Mouse (Mus musculus) gastrocnemius, postnatal 25 days (tissue): ENCODE data around the gene Asb6. TPM values are rescaled to one million over a fixed set of nuclear protein-coding genes. Genes with fewer than 3 reads are reported as not detected.
A peak's percentile ranks its signal among the peaks of the same experiment; 100 is the strongest.

ENCODE experiments used
- DNase-seq: peaks from one replicate; pipeline ENCODE4 v3.0.0; 2022
- total RNA-seq, 2 experiments: library from RNA; stranded (reverse); gene quantifications; 1 replicate in 1 of 2; 2 replicates in 1 of 2; pipeline ENCODE4 v1.2.3; 2021

Gene Asb6
- total RNA-seq, 2 experiments from 2014 or later, result 5.4 to 5.5 TPM

DNA sequence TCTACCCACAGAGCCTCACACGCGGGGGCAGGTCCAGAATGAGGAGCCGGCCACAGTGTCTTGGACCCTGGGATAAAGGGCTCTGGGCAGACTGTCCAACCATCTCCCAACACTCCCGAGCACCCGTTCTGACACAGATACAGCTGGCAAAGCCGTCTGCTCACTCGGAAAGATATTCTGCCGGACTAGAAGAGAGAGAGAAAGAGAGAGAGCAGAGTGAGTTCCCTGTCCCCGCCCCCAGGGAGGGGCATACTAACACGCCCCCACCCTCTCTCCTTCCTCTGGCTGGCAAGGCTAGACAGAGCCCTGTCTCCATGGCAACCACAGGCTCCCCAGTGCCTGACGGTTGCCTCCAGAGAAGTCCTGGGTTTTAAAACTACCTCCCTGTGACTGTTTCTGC is 33.8 kb downstream of the Asb6 start:
- DNase-seq, result peak; percentile 75

DNA sequence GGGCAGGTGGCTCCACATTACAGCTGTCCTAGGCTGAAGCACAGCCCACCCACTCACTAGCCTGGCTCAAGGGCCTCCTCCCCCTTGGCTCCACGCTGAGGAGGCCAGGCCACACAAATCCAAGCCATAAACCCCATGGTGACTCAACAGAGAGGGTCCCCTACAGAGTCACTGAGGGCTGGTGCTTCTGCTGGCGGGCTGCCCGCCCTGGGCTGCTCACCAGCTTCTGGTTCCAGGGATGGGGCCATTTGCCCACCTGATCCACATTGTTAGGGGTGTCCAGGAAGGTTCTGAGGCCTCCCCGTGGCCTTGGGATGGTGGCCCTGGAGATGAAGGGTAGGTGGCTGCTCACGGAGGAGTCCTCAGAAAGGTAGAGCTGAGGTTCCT is 34.3 kb downstream of the Asb6 start:
- no peak for DNase-seq

DNA sequence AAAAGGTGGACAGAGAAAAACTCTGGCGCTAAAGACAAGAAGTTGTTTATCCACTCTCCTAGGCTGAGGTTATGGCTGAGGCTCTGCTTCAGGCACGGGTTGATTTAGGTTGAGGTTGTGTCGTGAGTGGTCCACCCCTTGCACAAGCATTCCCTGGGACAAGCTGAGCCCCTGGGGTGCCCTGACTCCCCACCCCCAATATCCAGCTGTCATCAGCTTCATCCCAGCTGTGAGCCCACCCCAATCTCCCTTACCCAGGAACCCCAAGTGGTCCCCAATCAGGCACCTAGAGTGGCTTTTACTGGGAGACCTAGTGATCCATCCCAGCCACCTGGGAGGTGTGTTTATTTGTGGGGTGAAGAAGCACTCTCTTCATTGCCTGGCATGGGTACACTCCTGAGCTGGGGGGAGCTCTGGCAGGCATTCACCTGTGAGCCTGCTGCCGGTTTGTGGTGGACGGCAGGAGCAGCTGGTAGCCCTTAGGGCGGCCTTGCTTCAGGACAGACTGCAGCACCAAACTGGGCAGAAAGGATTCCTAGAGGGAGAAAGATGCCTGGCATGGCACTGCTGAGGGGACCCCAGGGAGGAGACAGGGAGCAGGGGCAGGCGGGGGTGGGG is 34.8 kb downstream of the Asb6 start:
- no peak for DNase-seq

DNA sequence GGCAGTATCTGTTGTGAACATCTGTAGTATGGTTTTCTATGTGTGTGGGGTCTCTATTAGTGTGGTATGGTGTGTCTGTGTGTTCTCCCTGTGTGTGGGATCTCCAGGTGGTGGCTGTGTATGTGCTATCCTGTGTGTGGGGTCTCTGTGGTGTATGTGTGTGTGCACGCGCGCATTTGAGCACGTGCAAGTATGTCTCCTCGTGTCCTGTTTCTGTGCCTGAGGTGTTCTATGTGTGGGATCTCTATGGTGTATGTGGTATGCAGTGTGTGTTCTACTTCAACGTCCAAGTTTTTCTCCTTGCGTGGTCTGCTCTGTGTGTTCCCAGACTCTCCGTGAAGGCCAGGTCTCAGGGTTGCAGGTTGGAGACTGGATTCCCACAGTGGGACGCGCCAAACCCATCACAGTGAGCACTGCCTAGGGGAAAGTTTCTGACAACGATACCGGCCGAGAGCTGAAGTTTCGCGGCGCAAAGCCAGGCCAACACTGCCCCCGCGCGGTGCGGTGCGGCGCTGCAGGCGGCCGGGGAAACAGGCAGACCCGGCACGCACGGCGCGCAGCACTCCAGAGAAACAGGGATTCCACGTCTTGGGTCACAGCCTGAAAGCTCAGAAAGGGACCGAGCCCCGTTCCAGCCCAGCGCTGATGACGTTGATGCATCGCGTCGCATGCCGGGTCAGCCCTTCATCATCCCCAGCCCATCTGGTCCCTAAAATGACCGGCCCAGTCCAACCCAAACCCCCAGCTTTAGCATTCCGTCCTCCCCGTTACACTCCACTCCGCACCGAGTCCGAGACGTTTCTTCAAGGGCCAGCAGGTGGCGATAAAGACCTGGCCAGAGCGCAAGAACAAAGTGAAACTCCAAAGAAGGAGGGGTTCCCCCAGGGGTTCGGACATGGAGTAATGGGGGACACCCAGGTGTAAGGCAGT is 35.7 kb downstream of the Asb6 start:
- peak; percentile 92 for DNase-seq

DNA sequence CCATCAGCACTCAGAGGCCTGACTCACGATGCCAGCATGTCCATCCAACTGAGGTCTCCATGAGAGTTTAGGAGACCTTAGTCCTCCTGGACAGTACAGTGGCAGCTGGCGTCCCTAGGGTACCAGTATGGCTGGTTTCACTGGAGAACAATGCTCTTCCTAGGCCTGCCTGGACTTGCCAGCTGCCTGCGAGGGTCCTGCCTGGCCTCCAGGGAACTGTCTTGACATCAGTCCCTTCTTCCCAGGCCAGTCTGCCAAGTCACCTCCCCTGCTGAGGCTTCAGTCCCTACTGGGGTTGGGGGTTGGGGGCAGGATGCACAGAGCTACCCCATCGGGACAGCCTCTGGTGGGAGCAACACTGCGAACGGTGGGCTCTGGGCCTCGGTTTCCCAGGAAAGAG is 38.1 kb downstream of the Asb6 start:
- no peak for DNase-seq

DNA sequence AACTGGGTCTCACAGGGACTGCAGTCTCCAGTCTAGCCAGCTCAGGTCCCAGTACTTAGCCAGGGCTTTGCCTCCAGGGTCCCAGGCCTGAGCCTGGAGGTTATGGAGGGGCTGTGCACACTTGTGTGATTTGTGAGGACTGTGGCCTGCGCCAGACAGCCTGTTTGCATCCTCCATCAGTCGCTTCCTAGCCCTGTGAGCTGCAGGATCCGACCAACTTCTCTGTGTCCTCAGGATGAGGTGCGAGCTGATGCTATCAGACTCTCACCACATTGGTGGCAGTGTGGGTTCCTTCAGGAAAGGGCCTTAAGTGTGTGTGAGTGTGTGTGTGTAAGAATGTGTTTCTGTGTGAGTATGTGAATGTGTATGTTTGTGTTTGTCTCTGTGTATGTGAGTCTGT is 42.7 kb downstream of the Asb6 start:
- DNase-seq, result no peak

DNA sequence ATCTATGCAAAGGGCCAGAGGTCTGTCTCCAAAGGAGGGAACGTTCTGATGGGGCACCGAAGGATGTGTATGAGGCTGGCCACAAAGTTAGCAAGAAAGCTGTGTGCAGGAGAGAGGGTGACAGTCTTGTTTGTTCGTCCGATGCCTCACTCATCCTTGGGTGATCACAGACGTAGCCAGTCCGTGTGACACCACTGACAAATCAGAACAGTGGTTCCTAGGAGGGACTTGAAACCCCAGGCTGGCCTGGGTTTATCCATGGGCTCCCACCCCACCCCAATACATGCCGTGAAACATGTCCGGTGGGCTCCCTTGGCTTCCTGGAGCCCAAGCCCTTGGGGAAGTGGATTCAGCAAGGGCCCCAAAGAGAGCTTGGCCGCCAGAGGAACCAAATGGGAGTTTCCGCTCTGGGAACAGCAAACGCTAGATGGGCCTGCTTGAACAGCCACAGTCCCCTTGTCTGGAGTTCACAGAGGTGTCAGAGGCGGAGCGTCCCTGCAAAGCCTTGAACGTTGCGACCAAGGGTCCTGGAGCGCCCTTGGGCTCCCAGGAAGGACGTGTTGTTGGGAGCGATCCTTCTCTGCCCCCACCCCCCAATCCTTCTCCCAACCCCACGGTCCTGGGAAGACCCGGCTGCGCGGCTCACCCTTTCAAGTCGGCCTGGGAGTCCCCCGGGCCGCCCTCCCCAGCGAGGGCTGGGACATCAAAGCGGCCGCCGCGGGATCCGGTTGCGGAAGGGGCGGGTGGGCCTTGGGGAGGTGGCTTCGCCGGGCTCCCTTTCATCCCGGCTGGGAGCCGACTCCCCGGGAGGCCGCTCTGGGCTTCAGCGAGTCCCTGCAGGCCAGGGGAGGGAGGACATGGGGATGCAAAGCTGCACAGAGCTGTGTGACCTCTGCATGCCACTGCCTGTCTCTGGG is 45.8 kb downstream of the Asb6 start:
- peak; percentile 48 for DNase-seq

DNA sequence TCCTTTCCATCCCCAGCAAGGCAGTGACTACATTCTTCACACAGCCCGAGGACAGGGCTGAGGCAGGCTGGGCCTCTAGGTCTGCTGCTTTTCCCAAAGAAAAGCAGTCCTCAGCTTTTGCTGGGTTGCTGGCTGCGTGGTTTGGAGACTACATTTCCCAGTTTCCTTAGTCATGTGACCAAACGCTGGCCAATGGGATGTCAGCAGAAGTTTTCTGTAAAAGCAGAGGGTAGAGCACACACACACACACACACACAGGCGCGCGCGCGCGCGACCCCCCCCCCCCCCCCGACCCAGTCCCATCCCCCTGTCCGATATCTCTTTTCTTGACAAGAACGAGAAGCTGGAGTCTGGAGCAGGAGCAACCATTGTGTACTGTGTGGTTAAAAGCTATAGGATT is 46.8 kb downstream of the Asb6 start:
- peak; percentile 71 for DNase-seq

DNA sequence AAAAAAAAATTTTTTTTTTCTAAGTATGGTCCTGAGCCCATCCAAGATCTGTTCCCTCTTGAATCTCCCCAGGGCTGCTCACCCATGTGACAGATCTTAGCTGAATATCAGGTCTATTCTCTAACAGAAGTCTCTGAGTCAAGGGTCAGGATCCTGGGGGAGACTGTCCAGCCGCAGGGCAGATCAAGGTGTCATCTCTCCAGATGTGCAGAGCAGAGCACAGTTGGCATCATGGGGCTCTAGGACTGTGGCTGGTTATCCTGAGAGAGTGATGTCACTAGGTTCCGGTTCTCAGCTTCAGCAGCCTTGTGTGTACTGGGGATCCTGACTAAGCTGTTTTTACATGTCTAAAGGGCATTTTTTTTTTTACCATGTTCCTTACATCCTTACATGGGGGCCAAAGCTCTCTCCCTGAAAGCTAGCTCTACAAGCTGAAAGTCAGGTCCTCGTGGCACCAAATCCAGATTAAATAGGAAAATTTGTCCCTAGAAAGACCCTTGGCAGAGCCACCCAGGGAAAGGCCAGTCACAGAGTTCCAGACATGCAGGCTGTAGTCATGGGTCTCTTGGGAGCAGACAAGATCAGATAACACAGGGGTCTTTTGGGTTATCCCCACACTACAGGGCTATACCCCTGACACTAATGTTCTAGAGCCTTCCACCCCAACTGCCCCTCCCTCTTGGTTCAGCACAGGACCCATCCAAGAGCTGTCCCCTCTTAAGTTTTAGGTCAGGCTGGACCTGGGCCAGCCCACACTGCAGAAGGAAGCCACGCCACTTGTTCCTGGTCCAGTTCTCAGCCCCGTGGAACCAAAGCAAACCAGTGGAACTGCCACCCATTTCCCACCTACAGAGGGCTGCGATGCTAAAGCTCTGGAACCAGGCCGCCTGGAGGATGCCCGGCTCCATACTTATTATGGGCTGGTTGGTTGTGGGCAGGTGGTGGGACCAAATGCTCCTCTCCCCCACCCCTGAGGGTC is 47.5 kb downstream of the Asb6 start:
- DNase-seq, result no peak

DNA sequence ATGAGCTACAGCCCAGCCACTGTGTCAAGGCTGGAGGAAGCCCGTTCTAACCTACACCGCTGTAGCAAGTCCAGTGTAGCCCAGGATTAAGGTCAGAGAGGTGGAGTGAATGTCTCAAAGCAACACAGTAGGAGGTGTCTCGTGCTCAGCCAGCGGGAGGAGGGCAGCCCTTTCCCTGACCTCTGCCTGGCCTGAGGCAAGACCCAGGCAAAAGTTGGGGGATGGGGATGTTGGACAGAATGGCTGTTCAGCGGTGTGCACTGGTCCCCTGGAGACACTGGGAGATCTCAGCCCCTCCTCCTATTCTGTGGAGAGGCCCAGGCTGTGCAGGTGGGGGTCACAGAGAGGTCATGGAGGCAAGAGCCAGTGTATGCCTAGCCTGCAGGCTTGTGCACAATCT is 50.9 kb downstream of the Asb6 start:
- no peak for DNase-seq

DNA sequence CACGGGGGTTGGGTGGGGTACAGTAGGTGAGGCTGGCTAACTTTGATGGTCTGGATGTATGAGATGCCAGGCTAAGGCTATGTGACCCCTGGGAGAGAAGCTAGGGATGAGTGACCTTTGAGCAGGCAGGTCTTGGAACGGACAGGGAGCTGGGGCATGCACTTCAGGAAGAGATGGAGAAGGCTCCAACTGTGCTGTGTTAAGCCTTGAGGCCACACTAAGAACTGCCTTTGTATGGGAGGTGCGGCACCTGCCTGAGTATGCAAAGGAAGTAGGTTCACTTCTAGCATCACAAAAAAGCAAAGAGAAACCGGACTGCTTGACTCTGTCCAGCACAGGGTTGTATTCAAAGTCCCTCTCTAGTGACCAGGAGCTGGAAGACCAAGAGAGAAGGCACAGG is 51.9 kb downstream of the Asb6 start:
- DNase-seq, result no peak

DNA sequence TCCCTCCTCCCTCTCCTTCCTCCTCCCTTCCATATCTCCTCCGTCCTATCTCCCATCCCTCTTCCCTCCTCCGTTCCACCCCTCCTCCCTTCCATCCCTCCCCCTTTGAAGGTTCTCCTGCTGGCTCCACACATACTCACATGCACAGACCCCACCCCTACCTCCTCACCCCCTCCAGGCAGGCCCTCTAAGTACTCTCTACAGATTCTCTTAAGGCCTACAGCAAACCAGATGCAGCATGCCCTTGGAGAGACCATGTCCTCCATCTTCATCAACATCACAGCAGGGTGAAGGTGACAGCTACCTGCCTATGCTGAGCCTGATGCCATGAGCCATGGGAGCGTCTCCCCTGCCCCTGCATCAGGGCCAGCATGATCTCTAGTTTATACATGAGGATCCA is 52.9 kb downstream of the Asb6 start:
- no peak for DNase-seq

DNA sequence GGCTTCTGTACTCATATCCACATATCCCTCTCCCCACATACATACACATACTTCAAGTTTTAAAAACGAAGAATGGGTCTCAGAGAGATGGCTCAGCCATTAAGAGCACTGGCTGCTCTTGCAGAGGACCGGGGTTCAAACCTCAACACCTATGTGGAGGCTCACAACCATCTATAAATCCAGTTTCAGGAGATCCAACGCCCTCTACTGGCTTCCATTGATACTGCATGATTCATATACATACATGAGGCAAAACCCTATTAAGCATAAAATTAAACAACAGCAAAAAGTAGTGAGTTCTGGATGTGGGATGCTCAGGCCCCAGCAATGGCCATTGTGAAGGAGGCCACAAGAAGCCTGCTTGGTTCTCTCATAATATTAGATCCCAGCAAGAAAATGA is 54.2 kb downstream of the Asb6 start:
- no peak for DNase-seq

DNA sequence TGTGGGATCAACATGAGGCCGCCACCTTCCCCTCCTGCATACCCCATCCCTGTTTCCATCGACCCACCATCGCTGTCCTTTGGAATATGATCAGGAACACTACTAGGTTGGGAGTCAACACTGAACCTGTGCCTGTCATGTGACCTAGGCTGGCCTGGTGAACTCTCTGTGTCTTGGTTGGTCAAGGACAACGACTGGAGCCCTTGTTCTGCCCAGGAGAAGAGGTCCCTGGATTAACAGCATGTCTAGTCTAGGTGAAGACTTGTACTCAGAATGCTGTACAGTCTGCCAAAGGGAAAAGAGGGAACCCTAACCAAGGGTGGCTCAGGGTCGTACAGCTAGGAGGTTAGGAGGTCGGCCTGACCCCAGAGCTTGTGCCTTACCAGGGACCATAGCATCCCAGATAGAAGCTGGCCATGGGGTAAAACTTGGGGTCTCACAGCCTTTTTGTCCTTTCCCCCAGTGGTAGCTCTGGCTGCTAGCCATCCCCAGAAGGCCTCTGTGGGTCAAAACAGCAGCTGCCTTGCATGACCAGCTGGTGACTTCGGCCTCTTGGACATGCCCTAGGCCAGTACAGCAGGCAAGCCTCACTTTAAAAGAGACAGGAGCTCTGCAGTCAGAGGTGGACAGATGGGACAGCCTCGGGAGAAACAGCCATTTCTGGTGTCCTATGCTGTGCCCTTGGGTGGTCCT is 56.7 kb downstream of the Asb6 start:
- no peak for DNase-seq

Other genes with a start within 250 kb of the Asb6 start
- 1 to 10 TPM; 2.3 TPM for gene Cstad, start 235.3 kb downstream of the Asb6 start, total RNA-seq
- gene 1700001O22Rik, start 26.7 kb downstream of the Asb6 start, total RNA-seq, result 1 to 10 TPM in 1 of 2 experiments, under 1 TPM in 1; 0.72 to 1.5 TPM
- 10 to 100 TPM; 15.6 to 16.2 TPM for gene Ntmt1, start 22.5 kb downstream of the Asb6 start, total RNA-seq
- 1 to 10 TPM; 2.1 to 3.0 TPM for gene Prrx2, start 4.6 kb upstream of the Asb6 start, total RNA-seq
- 1 to 10 TPM; 4.1 to 6.9 TPM for gene Ptges, start 99.5 kb upstream of the Asb6 start, total RNA-seq
- gene Tor1b, start 122.6 kb upstream of the Asb6 start, total RNA-seq, result 10 to 100 TPM; 19.0 to 19.3 TPM
- 1 to 10 TPM; 4.3 to 5.9 TPM for gene Tor1a, start 137.6 kb upstream of the Asb6 start, total RNA-seq
- 10 to 100 TPM; 21.2 to 21.3 TPM for gene BC005624, start 151.9 kb upstream of the Asb6 start, total RNA-seq
- gene Usp20, start 151.9 kb upstream of the Asb6 start, total RNA-seq, result 10 to 100 TPM in 1 of 2 experiments, 1 to 10 TPM in 1; 8.4 to 14.3 TPM